Mouse (Mus musculus) C2C12 (cell line): Measurements from ENCODE around the gene Cux2. TPM values are rescaled to one million over a fixed set of nuclear protein-coding genes. Genes with fewer than 3 reads are reported as not detected.

Source experiments
- H3K27me3 ChIP-seq: one replicate; pipeline ENCODE4 v1.6.1; 2011; ENCODE audit not compliant: control insufficient read depth, insufficient read depth, insufficient read length
- H3K36me3 ChIP-seq: one replicate; pipeline ENCODE4 v1.6.1; 2011; ENCODE audit not compliant: control insufficient read depth, insufficient read depth
- H3K4me3 ChIP-seq: one replicate; pipeline ENCODE4 v1.5.1; 2011; ENCODE audit warnings: mild to moderate bottlenecking, control low read depth; ENCODE audit not compliant: poor library complexity, insufficient read depth, severe bottlenecking
- H3K79me2 ChIP-seq: one replicate; pipeline ENCODE4 v1.6.1; 2011; ENCODE audit not compliant: control insufficient read depth, insufficient read depth
- H3K79me3 ChIP-seq: one replicate; pipeline ENCODE4 v1.6.1; 2011; ENCODE audit warnings: low read depth, control low read depth
- H3ac ChIP-seq: one replicate; pipeline ENCODE3; 2011; ENCODE audit warnings: low read depth; ENCODE audit not compliant: control insufficient read depth, insufficient read length
- CEBPB ChIP-seq: IDR thresholded peaks from one replicate; pipeline ENCODE4 v1.6.1; 2011; ENCODE audit warnings: low read depth, mild to moderate bottlenecking, control low read depth, moderate library complexity
- CTCF ChIP-seq: IDR thresholded peaks from one replicate; pipeline ENCODE4 v1.5.1; 2011; ENCODE audit not compliant: control insufficient read depth, insufficient read depth, insufficient read length
- FOSL1 ChIP-seq: IDR thresholded peaks from one replicate; pipeline ENCODE4 v1.8.0; 2011; ENCODE audit warnings: mild to moderate bottlenecking, low read length; ENCODE audit not compliant: poor library complexity, insufficient read depth, severe bottlenecking
- MAX ChIP-seq: IDR thresholded peaks from one replicate; pipeline ENCODE4 v1.6.1; 2011; ENCODE audit warnings: mild to moderate bottlenecking, control low read depth
- MYOD1 ChIP-seq: IDR thresholded peaks from one replicate; pipeline ENCODE4 v1.6.1; 2011; ENCODE audit warnings: low read depth; ENCODE audit not compliant: control insufficient read depth, insufficient read length
- MYOG ChIP-seq: IDR thresholded peaks from one replicate; pipeline ENCODE4 v1.6.1; 2011; ENCODE audit not compliant: control insufficient read depth, insufficient read length; ENCODE audit errors: extremely low read depth
- USF1 ChIP-seq: IDR thresholded peaks from one replicate; pipeline ENCODE4 v1.6.1; 2011; ENCODE audit warnings: low read depth, mild to moderate bottlenecking, control low read depth, moderate library complexity
- polyA plus RNA-seq: library from polyadenylated mRNA; unstranded; fragments of >200 nt; fragmentation: generic; extraction: Trizol; gene quantifications from one replicate; pipeline ENCODE4 v1.2.1, GENCODE M21; 2012; ENCODE audit warnings: missing spikeins

The Cux2 gene
- polyA plus RNA-seq, 1 experiment = 0.08 TPM

GRCm38 (mm10) chr5:121838341-121839127, 211.4 kb downstream of the Cux2 start:
- Histone ChIP-seq H3K79me3 (peaks cover 21% of the 10 kb centered on the region), H3ac (no peak overlapping the region), H3K4me3 (no peak overlapping the region), H3K36me3 (peaks cover 3% of the 10 kb centered on the region), H3K27me3 (no peaks in the 10 kb centered on the region), H3K79me2 (peaks cover 31% of the 10 kb centered on the region)
- TF ChIP-seq FOSL1 = no peak
- no peak for TF ChIP-seq CEBPB
- no peak for TF ChIP-seq MYOD1
- no peak for TF ChIP-seq CTCF
- TF ChIP-seq MYOG = no peak
- TF ChIP-seq USF1 = no peak
- TF ChIP-seq MAX = no peak

DNA sequence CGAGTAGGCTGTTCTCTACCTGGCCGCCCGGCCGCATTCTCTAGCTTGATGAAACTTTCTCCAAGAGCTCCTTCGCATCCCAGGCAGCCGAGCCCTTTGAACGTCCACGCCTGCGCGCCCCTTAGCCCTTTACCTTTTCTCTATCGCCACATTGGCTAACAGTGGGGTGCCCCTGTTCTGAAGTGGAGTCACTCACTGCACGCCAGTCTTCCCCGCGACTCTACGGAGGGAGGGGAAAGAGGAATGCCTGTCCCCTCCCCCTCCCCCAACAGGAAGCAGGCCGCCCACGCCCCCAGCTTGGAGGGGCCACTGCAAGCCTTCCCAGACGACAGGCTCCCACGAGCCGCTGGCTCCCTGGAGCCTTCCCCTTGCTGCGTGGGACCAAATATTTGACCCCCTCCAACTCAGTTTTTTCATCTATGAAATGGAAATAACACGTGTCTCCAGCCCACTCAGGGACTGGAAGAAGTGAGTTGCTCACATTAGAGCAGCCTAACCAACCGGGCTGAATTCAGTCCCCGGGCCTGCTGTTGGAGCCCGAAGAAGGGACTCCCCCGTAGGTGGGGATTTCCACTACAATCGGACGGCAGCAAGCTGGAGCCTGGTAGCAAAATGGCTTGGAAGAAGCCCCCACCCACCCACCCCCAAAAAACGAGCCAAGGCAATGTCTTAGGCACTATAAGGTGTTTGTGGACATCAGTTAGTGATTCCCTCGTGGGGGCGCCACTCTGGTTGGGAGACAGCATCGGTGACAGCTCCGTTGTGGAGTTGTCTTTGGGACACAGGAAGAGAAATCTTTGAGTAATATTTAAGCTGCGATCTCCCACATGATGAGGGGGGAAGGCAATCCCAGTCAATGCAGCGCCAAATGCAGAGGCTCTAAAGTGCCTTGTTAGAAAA, 212.2 kb downstream of the Cux2 start, which contains the start of gene Sh2b3:
Gene Sh2b3, minus strand, starts transcription at position 206 of the 900 bp plus-strand sequence.
- Histone ChIP-seq H3ac (peak within 1 kb of the TSS; percentile 71), H3K36me3 (peaks cover 3% of the 10 kb centered on the region), H3K79me3 (peaks cover 29% of the 10 kb centered on the region), H3K4me3 (peak within 1 kb of the TSS; percentile 79), H3K79me2 (peaks cover 39% of the 10 kb centered on the region), H3K27me3 (no peaks in the 10 kb centered on the region)
- TF ChIP-seq USF1 (no peak), MYOD1 (no peak), FOSL1 (no peak), CEBPB (no peak), MAX (no peak), MYOG (no peak)

- H3K27me3 ChIP-seq = no peaks in the 10 kb centered on the region
- H3K4me3 ChIP-seq = peak overlapping the region; percentile 79
- H3K79me2 ChIP-seq = peaks cover 48% of the 10 kb centered on the region
- H3K79me3 ChIP-seq = peaks cover 38% of the 10 kb centered on the region
- H3K36me3 ChIP-seq = peaks cover 7% of the 10 kb centered on the region
- TF ChIP-seq CTCF = no peak
- no peak for TF ChIP-seq USF1
- no peak for TF ChIP-seq MYOD1
- no peak for TF ChIP-seq MAX
- no peak for TF ChIP-seq CEBPB
- TF ChIP-seq MYOG = no peak
- H3ac ChIP-seq = peak overlapping the region; percentile 71
These were observed 213.0 kb downstream of the Cux2 start for GRCm38 (mm10) chr5:121836692-121837415.

DNA sequence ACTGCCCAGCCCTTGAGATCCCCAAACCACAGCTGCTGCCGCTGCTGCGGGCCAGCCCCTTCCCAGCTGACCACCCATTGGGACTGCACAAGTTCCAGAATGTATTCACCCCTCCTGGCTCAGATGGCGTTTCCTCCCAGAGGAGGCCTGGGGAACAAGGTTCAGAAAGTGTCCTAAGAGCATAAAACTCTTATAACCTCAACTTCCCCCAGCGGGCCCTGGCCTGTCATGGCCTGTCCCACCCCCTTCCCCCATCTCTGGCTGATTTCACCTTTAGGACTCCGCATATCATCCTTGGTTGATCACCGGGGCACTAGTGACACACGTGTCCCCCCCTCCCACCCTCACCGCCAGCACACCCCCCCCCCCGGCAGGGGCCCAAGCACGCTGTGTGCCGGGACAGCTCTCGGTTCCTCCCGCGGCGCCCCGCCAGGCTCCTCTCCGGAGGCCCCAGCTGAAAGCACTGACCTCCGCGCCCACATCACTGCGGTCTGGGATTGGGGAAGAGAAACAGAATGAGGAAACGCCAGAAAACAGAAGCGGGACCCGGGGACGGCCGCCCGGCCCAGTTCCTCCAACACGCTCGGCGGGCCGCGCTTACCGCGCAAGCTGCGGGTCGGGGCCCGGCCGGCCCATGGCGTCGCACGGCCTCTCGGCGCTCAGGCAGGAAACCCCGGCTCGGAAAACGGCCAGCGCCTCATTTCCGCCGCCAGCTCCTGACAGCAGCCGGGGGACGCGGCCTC, 213.8 kb downstream of the Cux2 start:
- Histone ChIP-seq H3K27me3 (no peaks in the 10 kb centered on the region), H3K4me3 (peak overlapping the region; percentile 79), H3K79me3 (peaks cover 45% of the 10 kb centered on the region), H3ac (peak overlapping the region; percentile 71), H3K79me2 (peaks cover 55% of the 10 kb centered on the region), H3K36me3 (peaks cover 14% of the 10 kb centered on the region)
- TF ChIP-seq MYOG = no peak
- no peak for TF ChIP-seq CEBPB
- TF ChIP-seq MYOD1 = no peak
- no peak for TF ChIP-seq MAX
- no peak for TF ChIP-seq USF1
- TF ChIP-seq CTCF = no peak
- TF ChIP-seq FOSL1 = no peak

DNA sequence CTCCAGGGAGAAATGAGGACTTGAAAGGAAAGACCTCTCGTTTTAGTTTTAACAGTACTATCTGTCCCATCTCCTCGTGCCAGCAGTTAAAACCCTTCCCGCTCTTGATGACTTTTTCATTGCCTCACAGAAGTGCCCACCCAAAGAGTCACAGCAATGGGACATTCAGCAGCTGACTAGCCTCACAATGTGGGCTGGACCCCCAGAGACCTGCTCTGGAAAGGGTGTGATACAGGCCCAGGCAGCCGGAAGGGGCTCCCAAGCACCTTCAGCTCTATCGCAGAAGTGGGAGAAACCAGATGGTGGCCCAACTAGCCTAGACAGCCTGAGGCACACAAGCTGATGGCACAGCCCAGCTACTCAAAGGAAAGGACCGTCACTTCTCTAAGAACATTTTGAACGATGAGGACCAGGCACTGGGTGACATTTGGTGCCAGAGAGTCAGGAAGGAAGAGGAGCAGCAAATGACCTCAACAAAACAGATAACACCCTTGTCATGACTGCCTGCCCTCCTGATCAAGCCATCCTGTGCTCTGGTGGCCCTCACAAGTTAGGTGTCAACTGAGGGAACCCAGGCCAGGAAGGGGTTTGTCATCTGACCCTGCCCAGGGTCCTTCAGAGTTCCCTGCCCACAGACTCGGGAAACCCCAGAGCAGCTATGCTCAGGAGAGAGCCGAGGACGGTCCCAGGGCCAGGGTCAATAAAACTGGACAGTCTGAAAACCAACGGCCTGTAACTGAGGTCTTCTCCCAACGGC, 214.7 kb downstream of the Cux2 start:
- H3K79me3 ChIP-seq = peaks cover 54% of the 10 kb centered on the region
- peak overlapping the region; percentile 79 for H3K4me3 ChIP-seq
- peak overlapping the region; percentile 71 for H3ac ChIP-seq
- no peak for TF ChIP-seq CEBPB
- no peak for TF ChIP-seq FOSL1
- TF ChIP-seq USF1 = no peak
- TF ChIP-seq MYOG = no peak
- no peak for TF ChIP-seq CTCF
- TF ChIP-seq MYOD1 = no peak
- no peak for TF ChIP-seq MAX
- H3K79me2 ChIP-seq = peaks cover 65% of the 10 kb centered on the region
- H3K27me3 ChIP-seq = no peaks in the 10 kb centered on the region
- H3K36me3 ChIP-seq = peaks cover 20% of the 10 kb centered on the region
